Mouse (Mus musculus) CD4-positive, CD25-positive, alpha-beta regulatory T cell, adult 4 months (primary cell): ENCODE data around the gene Cir1. TPM values are rescaled to one million over a fixed set of nuclear protein-coding genes. Genes with fewer than 3 reads are reported as not detected.

Experiments
- ATAC-seq: one replicate; pipeline ENCODE4 v1.8.0; 2017
- polyA plus RNA-seq, 2 experiments: library from polyadenylated mRNA; unstranded; fragments of 100-300 nt; shearing (Covaris generic); gene quantifications; one replicate each; pipeline ENCODE4 v1.2.1; 2017

The Cir1 gene
- 10 to 100 TPM; 18.1 to 29.4 TPM for polyA plus RNA-seq

- peak; percentile 95 for ATAC-seq
Measured at GRCm38 (mm10) chr2:73312152-73313116, at the start of gene Cir1, which contains the start of gene Scrn3. Gene Cir1, minus strand, starts transcription at chr2:73312701. Gene Scrn3, plus strand, starts transcription at chr2:73312601.

DNA sequence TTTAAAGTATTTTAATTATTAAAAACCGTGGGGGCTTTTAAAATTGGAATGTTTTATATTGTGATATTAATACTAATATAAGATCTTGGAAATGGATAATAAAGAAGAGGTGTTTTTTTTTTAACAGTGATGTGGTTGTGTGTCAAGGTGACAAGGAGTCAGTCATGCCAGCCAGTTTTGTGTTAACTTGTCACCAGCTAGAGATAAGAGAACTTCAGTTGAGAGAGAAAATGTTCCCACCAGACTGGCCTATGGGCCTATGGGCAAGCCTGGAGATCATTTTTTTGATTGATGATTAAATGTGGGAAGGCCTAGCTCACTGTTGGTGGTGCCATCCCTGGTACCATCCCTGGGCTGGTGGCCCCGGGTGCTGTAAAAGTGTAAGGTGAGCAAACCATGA is 48.0 kb upstream of the Cir1 start:
- ATAC-seq = no peak

GRCm38 (mm10) chr2:73359941-73360340 is 47.4 kb upstream of the Cir1 start:
- no peak for ATAC-seq

DNA sequence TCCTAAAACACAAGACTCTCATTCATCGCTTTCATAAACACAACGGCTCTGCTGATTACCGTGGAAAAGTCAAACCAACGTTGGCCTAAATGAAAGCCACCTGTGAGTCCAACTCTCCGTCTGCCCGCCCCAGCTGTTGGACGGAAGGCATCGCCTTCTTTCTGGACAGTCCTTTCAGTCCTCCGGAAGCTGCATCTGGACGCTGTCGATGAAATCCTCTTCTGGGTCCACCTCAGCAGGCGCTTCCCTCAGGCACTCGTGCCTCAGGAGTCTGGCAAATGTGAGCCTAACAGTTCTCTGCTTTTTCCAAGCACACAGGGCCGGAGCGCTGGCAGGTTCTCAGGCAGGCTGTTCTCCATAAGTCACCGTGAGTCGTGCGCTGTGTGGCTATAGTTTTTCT is 44.5 kb upstream of the Cir1 start:
- ATAC-seq = no peak

GRCm38 (mm10) chr2:73351927-73352374 is 39.5 kb upstream of the Cir1 start:
- ATAC-seq = no peak

DNA sequence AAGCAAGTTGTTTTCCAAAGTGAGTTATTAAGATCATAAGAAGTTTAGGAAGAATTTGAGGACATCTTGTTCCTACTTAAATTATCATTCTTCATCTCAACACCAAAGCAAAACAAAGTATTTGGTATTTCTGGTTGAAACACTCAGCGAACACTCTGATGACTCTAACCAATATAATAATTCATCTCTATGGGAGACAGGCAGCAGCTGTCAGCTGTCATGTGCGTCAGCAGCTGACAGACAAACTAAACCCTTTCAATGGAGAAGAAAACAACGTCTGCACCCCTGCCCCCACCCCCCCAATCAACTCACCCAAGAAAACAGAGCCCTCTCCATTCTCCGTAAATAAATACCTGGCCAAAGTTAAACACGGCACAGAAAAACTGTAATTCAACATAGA is 39.0 kb upstream of the Cir1 start:
- no peak for ATAC-seq

GRCm38 (mm10) chr2:73348221-73348620 is 35.7 kb upstream of the Cir1 start:
- peak; percentile 63 for ATAC-seq

- ATAC-seq = no peak
Measured at GRCm38 (mm10) chr2:73347766-73348165, 35.3 kb upstream of the Cir1 start.

DNA sequence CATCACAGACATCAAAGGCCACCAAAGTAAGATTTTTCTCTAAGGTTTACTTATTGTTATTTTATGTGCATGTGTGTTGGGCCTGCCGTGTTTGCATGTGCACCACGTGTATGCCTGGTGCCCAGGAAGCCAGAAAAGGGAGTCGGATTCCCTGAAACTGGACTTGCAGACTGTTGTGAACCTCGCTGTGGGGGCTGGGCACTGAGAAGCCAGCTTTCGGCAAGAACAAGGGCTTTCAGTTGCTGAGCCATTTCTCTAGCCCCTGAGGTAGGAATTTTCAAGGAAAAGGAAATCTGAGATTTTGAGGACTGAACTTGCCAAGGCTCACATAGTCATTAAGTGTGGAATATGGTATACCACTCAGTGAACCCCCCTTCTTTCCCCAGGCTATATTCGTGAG is 34.6 kb upstream of the Cir1 start:
- no peak for ATAC-seq

- peak; percentile 69 for ATAC-seq
Measured at GRCm38 (mm10) chr2:73346345-73347086, 34.0 kb upstream of the Cir1 start.

- ATAC-seq = no peak
Measured at GRCm38 (mm10) chr2:73345204-73345603, 32.7 kb upstream of the Cir1 start.

- no peak for ATAC-seq
Measured at GRCm38 (mm10) chr2:73343701-73344100, 31.2 kb upstream of the Cir1 start.

DNA sequence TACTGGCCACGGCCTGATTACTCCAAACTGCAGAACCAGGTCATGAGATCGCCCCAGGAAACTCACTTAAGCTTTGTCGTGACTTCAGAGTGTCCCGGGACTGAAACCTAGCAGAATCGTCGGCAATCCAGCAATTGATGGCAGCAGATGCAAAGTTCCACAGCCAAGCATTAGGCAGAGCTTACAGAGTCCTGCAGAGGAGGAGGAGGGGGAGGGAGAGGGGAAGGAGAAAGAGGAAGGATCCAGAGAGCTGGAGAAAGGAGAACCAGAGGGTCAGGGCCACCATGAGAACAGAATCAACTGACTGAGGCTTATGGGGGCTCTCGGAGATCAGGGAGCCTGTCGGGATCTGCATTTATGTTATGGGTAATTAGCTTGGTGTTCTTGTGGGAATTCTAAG is 25.9 kb upstream of the Cir1 start:
- ATAC-seq = no peak

DNA sequence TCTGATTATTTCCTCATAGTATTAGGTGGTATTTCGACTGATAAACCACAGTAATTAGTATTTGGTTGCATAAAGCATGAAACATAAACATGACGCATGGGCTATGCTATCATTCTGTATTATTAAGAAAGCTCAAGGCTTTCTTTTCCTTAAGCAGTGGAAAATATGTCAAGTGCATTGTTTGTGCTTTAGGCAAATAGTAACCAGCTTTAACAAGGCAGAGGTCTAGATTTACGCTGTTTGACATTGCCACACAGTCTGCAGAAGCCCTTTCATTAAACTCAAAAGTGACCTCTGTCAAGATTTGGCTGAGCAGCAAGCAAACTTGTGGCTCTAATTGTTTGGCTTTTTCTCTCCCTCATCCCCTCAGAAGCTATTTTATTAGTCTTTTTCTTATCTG is 23.4 kb upstream of the Cir1 start:
- no peak for ATAC-seq

GRCm38 (mm10) chr2:73325871-73326270 is 13.4 kb upstream of the Cir1 start:
- no peak for ATAC-seq

DNA sequence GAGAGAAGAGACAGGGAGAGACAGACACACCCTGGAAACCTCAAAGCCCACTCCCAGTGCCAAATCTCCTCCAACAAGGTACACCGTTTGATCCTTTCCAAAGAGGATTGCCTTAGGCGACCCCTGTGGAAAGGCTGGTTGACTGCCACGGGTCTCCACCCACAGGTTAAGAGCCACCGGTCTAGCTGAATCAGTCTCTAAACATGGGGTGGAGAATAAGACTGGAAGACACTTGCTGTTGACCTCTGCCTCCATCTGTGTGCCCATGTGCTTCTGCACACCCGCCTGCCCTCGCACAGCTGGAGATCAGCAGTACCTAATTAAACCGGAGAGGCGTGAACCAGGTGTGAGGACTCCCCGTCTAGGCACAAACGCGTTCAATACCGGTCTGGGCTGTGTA is 10.5 kb upstream of the Cir1 start:
- ATAC-seq = no peak

GRCm38 (mm10) chr2:73319218-73319617 is 6.7 kb upstream of the Cir1 start:
- ATAC-seq = no peak

GRCm38 (mm10) chr2:73317426-73317825 is 4.9 kb upstream of the Cir1 start:
- ATAC-seq = no peak

DNA sequence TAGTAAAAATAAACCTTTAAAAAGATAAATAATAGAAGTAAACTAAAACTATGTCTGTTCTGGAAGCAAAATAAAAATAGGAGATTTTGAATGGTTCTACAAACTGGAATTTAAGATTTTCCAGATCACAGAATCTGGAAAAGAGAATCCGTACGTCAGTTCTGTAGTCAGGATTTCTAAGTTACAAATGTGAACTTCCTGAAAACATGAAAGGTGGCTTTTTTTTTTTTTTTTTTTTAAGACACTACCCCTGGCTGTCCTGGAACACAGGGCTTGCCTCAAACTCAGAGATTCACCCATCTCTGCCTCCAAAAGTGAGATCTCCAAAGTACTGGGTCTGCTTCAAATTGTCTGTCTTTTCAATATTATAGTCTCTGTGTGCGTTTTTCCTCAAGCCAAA is 1.8 kb upstream of the Cir1 start:
- no peak for ATAC-seq

DNA sequence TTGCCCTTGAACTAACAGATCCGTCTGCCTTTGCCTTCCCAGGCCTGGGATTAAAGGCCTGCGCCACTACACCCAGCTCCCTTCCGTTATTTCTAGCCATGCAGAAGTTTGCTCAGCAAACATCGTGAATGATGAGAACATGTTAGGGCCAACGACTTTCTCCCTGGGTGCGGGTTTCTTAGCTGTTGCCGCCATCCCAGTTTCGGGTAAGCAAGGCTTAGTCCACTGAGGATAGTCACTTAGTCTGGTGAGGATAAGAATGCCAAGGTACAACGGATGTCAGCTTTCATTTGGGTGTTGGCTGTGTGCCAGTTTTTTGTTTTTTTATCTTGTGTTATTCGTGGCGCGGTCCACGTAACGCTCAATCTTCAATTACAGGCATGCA is 608 bp upstream of the Cir1 start:
- peak; percentile 34 for ATAC-seq

- no peak for ATAC-seq
Measured at GRCm38 (mm10) chr2:73306006-73306405, 6.5 kb downstream of the Cir1 start.

DNA sequence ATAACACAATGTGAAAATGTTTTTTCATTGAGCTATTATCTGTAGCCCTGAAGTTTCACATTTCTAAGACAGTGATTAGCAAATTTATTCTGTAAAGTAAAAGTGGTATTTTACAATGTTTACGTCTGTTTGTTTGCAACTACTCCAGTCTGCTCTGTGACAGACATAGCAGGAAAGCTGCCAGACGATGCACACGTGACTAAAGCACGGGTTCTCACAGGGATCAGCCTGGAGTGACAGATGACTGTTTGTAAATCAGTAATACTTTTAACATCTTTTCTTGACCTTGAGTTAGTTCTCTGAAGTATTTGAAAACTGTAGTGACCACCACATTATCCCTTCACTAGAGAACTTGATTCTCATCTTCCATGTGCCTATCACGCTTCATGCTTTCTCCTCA is 8.0 kb downstream of the Cir1 start:
- ATAC-seq = no peak

DNA sequence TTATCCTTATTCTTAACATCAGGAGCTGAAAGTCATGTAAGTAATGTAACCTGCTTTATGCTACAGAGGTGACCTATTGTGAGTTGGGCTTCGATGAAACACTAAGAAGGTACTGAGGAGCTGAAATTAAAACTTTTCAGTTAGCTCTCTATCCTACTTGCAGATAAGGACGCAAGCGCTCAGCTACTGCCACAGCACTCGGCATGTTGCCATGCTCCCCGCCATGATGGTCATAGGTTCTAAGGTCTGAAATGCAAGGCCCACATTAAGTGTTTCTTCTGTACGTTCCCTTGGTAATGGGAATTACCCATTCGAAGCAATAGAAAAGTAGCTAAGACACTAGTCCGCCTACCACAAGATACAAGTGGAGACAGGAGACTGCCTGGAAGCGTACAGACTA is 9.8 kb downstream of the Cir1 start:
- ATAC-seq = no peak

- no peak for ATAC-seq
Measured at GRCm38 (mm10) chr2:73301979-73302378, 10.5 kb downstream of the Cir1 start.
